Mouse (Mus musculus) lung, postnatal 0 days (tissue): ENCODE measurements around the gene Selenof.

Experiments used
- CTCF ChIP-seq: IDR thresholded peaks from 2 replicates; pipeline ENCODE4 v1.5.1; 2016; ENCODE audit warnings: antibody characterized with exemption, mild to moderate bottlenecking
- EP300 ChIP-seq: IDR thresholded peaks from 2 replicates; pipeline ENCODE4 v1.6.1; 2016; ENCODE audit warnings: antibody characterized with exemption, mild to moderate bottlenecking, control low read depth

DNA sequence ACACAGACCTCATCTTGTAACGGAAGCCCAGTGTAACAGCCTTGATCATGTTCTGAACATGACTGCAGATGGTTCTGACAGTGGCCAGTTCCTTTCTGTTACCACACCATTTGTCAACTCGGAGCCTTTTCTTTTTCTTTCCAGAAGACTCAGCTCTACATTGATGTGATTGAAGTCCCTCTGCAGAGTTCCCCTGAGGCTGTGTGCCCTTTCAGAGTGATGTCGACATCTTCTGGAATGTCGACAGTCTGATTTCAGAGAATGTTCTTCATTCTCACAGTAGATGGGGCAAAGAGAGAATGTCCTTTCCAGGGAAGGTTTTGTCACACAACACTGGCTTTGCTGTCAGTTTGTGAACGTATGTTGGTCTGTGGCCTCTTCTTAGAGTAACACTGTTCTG lies 55.6 kb downstream of the Selenof start:
- TF ChIP-seq CTCF (no peak), EP300 (0 out of 2 replicates have a peak, but pooled peaks have one; percentile 32)
